Mouse (Mus musculus) fat pad, adult 2 months (tissue): ENCODE results near the gene Gm37240.

Source experiments
- DNase-seq: peaks from one replicate; pipeline ENCODE4 v3.0.0-alpha.2; 2011; ENCODE audit warnings: low read depth, low spot score; ENCODE audit errors: extremely low read depth

The Gm37240 gene

GRCm38 (mm10) chr3:85308706-85309105 lies 578.6 kb downstream of the Gm37240 start:
- DNase-seq, result no peak

- DNase-seq, result no peak
These were observed 585.5 kb downstream of the Gm37240 start for GRCm38 (mm10) chr3:85301851-85302250.

- DNase-seq, result no peak
These were observed 586.0 kb downstream of the Gm37240 start for GRCm38 (mm10) chr3:85301336-85301735.

- no peak for DNase-seq
These were observed 587.4 kb downstream of the Gm37240 start for GRCm38 (mm10) chr3:85299649-85300550.

- no peak for DNase-seq
These were observed 592.1 kb downstream of the Gm37240 start for GRCm38 (mm10) chr3:85295229-85295628.

- DNase-seq, result no peak
These were observed 599.7 kb downstream of the Gm37240 start for GRCm38 (mm10) chr3:85287627-85288026.

- no peak for DNase-seq
These were observed 602.8 kb downstream of the Gm37240 start for GRCm38 (mm10) chr3:85284483-85284882.

- DNase-seq, result no peak
These were observed 604.5 kb downstream of the Gm37240 start for GRCm38 (mm10) chr3:85282816-85283215.

- DNase-seq, result no peak
These were observed 612.2 kb downstream of the Gm37240 start for GRCm38 (mm10) chr3:85275075-85275474.

- no peak for DNase-seq
These were observed 615.8 kb downstream of the Gm37240 start for GRCm38 (mm10) chr3:85271491-85271890.

GRCm38 (mm10) chr3:85264963-85265362 lies 622.4 kb downstream of the Gm37240 start:
- DNase-seq, result no peak

- no peak for DNase-seq
These were observed 622.8 kb downstream of the Gm37240 start for GRCm38 (mm10) chr3:85264546-85264945.

- DNase-seq, result no peak
These were observed 632.8 kb downstream of the Gm37240 start for GRCm38 (mm10) chr3:85254526-85254925.

- no peak for DNase-seq
These were observed 635.7 kb downstream of the Gm37240 start for GRCm38 (mm10) chr3:85251631-85252030.

- DNase-seq, result no peak
These were observed 641.2 kb downstream of the Gm37240 start for GRCm38 (mm10) chr3:85246131-85246530.

GRCm38 (mm10) chr3:85236546-85236945 lies 650.8 kb downstream of the Gm37240 start:
- DNase-seq, result no peak

GRCm38 (mm10) chr3:85232846-85233245 lies 654.5 kb downstream of the Gm37240 start:
- DNase-seq, result no peak

- DNase-seq, result no peak
These were observed 665.3 kb downstream of the Gm37240 start for GRCm38 (mm10) chr3:85222046-85222445.

GRCm38 (mm10) chr3:85214926-85215325 lies 672.4 kb downstream of the Gm37240 start:
- DNase-seq, result no peak

- no peak for DNase-seq
These were observed 674.5 kb downstream of the Gm37240 start for GRCm38 (mm10) chr3:85212751-85213350.

GRCm38 (mm10) chr3:85209887-85210844 lies 677.2 kb downstream of the Gm37240 start:
- no peak for DNase-seq
